Mouse (Mus musculus): ENCODE measurements around the gene Pdzrn3.
A peak's percentile ranks its signal among the peaks of the same experiment; 100 is the strongest.

Gene Pdzrn3

DNA sequence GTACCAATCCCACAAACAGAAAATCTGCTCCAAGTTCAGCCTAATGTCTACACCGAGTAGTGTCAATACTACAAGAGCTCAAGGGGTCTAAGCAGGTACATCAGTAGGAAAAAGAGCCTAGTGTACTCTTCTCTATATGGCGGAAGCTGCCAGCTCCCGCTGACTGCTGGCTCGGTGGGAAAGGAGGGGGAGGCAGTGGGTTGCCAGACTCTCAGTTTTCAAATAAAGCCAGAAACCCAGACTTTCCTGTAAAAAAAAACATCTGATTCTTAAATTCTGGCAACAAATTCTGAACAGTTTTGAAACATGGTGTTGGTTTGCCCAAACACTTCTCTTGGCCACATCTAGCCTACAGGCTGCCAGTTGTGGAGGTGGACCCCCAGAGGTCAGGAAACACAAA, 88.3 kb downstream of the Pdzrn3 start:
- DNase-seq (ENCODE audit: low spot score) = no peak

DNA sequence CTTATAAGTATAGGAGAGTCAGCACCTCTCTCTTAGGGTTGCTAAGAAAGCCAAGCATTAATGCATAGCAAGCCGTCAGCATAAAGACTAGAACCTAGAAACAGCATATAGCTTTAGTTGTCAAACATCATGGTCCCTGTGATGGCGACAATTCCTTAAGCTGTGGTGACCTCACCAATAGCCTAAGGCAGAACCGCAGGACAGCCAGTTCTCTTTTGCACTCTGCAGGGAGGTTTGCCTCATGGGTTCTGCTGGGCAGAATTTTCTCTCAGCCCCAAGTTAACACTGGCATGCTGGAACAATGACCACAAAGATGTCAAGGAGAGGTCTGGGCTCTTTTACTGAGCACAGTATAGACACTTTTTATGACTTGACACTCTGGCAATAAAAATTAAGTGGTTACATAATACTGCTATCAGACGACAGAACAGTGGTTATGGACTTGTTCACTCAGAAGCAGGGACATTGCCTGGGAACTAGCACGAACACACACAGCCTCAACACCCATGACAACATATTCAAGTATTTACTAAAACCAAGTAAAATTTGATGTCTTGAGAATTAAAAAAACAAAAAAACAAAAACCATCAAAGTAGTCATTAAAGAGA, 90.0 kb downstream of the Pdzrn3 start:
- no peak for DNase-seq (ENCODE audit: low spot score)

DNA sequence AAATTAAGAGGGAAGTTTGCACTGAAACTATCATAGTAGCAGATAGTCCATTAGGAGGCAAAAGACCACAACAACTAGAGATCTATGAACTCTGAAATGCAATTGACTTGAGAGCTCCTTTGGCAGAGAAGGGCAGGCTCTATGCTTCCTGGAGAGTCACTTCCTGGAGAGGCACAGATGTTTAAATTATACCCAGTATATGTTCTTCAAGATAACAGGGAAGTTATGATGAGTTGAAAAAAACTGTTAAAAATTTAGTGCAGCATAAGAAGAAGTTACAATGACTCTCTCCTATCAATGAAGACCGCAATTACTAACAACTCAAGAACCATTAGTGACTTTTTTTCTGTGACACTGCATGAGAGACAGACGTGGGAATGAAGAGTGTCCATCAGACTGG, 90.6 kb downstream of the Pdzrn3 start:
- DNase-seq (ENCODE audit: low spot score) = no peak

DNA sequence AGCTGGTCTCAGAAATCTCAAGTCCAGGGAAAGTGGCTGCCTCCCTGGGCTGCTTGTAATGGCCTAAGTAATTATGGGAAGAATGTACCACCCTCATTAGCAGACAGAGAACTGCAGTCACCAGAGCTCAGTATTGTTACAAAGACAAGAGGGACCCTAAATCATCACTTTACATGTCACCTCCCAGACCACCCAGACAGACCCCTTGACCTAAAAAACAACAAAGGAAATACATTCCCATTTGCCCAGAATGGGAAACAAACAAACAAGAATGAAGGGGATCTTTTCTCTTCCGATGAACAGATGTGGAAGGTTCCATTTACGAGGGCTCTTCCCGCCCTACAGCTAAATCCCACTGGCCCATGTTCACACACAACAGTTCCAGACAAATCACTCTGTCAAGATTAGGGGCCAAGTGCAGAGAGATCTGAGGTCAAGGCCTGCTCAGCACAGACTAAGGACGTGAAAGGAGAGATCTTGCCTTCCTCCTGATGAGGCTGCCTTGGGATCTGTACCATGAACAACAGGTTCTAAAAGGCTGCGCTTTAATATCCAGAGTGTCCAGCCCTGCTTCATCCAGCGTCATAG, 93.2 kb downstream of the Pdzrn3 start:
- no peak for DNase-seq (ENCODE audit: low spot score)

DNA sequence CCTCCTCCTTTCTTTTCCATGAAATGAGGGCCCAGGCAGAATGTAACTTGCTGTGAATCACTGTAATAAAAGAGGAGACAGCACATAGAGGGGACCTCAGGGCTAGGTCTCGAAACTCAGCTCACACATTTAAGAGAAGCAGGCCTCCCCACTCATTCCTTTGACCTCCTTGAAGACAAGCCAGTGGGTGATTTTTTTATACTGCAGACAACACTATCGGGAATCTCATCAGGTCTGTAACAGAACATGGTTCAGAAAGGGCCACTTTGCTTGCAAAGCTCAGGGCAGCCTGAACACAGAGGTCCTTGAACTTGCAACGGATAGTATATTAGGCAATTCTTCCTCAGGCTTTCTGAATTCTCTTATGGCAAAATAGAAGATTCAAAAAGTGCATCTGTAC, 93.8 kb downstream of the Pdzrn3 start:
- DNase-seq (ENCODE audit: low spot score) = no peak

DNA sequence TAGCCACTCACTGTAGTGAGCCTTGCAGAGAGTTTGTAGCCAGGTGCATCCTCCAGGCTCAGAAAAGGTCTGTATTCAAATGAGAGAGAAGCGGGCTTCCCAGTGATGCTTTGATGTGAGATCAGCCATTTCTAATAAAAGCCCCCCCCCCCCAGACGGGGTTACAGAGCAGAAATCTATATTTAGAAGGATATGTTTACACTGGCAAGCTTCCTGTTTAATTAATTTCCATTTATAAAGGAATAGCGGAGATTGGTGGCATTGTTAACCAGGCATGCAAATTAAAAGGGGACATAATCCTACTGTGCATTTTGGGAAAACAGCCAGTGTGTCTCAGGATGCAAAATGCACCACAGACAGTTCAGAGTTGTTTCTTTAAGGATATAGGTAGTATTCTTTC, 96.1 kb downstream of the Pdzrn3 start:
- DNase-seq (ENCODE audit: low spot score) = no peak

DNA sequence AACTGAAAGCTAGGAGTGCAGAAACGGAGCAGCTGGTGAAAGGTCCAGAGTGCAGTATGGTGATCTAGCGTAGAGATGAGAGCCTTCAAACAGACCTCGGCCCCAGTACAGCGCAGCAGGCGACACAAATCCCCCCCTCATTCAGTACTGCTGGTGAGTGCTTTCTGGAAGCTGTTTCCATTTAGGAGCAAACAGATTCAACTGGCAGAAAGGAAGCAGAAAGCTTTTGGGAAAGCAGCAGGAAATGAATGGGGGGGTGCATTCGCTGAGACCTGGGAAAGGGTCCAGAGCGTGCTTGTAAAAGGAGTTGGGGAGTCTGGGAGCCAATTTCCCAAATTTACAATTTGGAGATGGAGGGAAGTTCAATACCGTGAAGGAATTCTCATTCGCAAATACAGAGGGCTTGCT, 96.9 kb downstream of the Pdzrn3 start:
- no peak for DNase-seq (ENCODE audit: low spot score)

GRCm38 (mm10) chr6:101278286-101278932, 99.3 kb downstream of the Pdzrn3 start:
- no peak for DNase-seq (ENCODE audit: low spot score)

GRCm38 (mm10) chr6:101276261-101276660, 101.4 kb downstream of the Pdzrn3 start:
- no peak for DNase-seq (ENCODE audit: low spot score)

- DNase-seq (ENCODE audit: low spot score) = no peak
Observed at GRCm38 (mm10) chr6:101275806-101276205, 101.9 kb downstream of the Pdzrn3 start.

- peak; percentile 50 for DNase-seq (ENCODE audit: low spot score)
Observed at GRCm38 (mm10) chr6:101274846-101275245, 102.9 kb downstream of the Pdzrn3 start.

DNA sequence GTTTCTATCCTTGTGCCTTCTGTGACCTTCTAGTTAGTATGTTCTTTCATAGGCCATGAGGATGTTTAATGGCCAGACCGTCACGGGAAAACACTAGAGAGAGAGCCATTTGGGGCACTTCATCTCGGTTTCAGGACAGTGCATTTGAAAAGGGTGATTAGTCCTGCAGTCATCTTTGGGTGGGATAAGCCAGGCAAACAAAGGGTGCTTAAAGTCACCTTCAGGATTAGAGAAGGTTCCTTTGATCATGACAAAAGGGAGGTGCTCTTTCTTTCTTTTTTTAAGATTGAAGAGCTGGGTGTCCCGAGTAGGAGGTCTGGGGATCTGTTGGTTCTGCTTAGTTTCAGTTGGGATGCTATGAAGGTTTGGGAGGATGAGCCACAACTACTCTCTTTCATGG, 105.4 kb downstream of the Pdzrn3 start:
- DNase-seq (ENCODE audit: low spot score) = no peak

- no peak for DNase-seq (ENCODE audit: low spot score)
Observed at GRCm38 (mm10) chr6:101271378-101272135, 106.1 kb downstream of the Pdzrn3 start.

DNA sequence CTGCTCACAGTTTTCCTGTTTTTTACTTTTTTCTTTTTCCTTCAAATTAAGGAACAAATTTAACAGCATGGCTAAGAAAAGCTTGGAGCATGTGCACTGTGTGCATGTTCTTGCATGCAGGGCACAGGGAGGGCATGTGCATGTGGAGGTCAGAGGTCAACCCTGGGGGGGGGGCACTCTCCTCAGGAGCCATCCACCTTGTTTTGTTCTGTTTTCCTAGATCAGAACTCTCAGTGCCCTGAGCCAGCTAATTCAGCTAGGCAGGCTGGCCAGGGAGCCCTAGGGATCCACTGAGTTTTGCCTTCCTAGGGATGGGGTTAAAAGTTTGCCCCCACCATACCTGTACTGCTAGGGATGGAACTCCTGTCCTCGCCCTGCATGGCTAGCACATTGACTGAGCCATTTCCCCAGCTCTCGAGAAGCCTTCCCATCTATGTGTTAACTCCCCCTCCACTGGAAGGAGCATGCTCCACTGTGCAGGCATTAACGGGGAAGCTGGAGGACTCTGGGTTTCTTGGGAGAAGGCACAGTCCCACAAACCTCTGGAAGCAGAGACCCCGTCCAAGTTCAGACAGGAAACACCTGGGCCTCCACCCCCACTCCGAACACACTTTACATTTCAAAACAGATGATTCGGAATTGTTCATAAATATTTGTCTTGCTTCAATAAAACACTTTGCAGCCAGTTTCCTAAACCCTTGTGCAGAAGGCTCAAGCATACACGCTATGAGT, 107.4 kb downstream of the Pdzrn3 start:
- DNase-seq (ENCODE audit: low spot score) = no peak

GRCm38 (mm10) chr6:101269335-101270094, 108.2 kb downstream of the Pdzrn3 start:
- DNase-seq (ENCODE audit: low spot score) = no peak

- peak; percentile 54 for DNase-seq (ENCODE audit: low spot score)
Observed at GRCm38 (mm10) chr6:101268266-101268665, 109.4 kb downstream of the Pdzrn3 start.

DNA sequence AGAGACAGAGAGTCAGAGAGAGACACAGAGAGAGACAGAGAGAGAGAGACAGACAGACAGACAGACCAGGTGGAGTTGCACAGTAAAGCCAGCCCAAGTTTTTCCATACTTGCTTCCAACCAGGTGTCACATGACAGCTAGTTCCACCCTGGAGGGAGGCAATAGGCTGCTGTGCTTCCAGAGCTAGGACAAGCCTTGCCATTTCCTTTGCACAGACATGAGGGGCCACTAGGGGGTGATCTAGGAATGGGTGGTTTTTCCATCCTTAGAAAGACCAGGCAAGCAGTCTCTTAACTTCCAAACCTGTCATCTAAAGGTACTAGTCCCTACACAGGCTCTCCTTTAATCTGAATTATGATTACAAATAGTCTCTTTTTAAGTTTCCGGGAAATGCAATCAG, 110.9 kb downstream of the Pdzrn3 start:
- peak; percentile 80 for DNase-seq (ENCODE audit: low spot score)

DNA sequence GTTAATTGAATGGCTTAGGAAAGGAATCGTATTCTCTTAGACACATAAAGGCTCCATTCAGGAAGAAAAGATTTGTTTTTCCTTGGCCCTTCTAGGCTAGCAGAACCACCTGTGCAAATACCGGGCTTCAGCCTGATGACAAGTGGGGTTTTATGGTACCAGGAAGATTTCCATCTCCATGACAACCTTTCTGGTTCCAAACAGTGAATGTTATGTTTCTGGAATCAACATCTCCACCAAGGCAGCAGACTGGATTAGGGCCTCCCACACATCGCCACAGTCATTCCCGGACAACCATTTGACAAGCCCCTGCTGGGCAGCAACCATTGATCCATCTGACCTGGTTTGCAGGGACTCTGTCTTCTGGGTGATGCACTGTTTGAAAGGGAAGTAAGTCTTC, 114.2 kb downstream of the Pdzrn3 start:
- DNase-seq (ENCODE audit: low spot score) = no peak

GRCm38 (mm10) chr6:101261513-101261912, 116.2 kb downstream of the Pdzrn3 start:
- DNase-seq (ENCODE audit: low spot score) = peak; percentile 55

GRCm38 (mm10) chr6:101259411-101259810, 118.3 kb downstream of the Pdzrn3 start:
- DNase-seq (ENCODE audit: low spot score) = no peak

DNA sequence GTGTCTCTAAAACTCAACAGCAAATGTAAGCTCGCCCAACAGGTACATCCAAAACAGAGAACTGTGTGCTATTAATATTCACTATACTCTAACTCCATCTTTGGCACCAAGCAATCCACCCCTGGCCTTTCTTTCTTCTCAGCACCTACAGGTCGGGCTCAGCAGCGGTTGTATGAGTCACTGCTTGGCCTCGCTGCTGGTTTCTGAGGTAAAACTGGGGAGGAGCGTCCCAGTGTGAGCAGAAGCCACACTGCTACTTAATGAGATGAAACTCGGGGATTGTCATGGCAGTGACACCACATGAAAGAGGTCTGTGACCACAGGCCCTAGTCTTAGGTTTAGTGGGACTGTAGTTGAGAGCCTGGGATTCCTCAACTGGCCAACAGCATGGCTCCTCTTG, 120.3 kb downstream of the Pdzrn3 start:
- no peak for DNase-seq (ENCODE audit: low spot score)

GRCm38 (mm10) chr6:101254652-101255051, 123.0 kb downstream of the Pdzrn3 start:
- DNase-seq (ENCODE audit: low spot score) = no peak

All from testis, postnatal 10 days (tissue).